Mouse (Mus musculus) brain, embryonic 14.5 days (tissue): ENCODE measurements at regions not wholly inside any gene's neighbourhood (a gene's known extent, or its start where the extent isn't known, plus 50 kb on each side); places are given as distances from the start of the nearest gene placed in this dataset.

Source experiments
- CTCF ChIP-seq: fragments of 200-500 bp; IDR thresholded peaks from 2 replicates; pipeline ENCODE4 v1.5.1; 2012; ENCODE audit warnings: inconsistent platforms, mild to moderate bottlenecking, moderate library complexity, borderline replicate concordance; ENCODE audit not compliant: insufficient read depth, insufficient read length; ENCODE audit errors: extremely low read depth
- POLR2A ChIP-seq: fragments of 200-500 bp; IDR thresholded peaks from 2 replicates; pipeline ENCODE4 v1.6.1; 2012; ENCODE audit warnings: mild to moderate bottlenecking, inconsistent platforms, borderline replicate concordance; ENCODE audit not compliant: poor library complexity, insufficient read depth, insufficient read length, severe bottlenecking; ENCODE audit errors: extremely low read depth

DNA sequence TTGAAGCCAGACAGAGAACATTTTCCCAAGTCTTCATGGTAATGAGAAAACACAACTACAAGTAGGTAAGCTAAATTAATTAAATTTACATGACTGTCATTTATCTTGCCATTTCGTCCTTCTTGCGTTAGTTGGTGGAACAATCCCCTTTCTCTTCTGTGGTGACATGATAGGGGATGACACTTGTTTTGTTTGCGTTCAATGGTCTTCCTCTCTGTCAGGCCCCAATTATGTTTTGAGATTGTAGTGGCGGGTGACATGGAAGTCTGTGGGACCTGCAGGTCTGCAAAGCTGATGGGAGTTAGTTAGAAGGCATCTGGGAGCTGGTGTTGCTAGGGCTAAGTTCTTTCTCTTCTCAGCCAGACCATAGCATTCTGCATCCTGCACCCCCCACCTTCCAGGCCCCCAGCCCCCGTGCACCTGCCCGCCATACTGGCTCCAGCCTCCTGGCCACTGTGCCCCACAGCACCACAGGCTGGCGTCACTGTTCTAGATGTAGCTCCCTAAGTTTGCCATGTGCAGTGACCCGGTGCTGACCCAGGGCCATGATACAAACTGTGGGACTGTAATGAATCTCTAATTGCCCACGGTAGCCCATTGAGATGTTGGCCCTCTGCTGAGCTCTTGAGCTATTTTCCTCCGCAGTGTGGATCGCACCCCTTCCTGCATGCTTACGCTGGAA lies 528.7 kb downstream of the Sox2 start:
- TF ChIP-seq CTCF: no peak
- no peak for TF ChIP-seq POLR2A
